Mouse (Mus musculus): ENCODE data around the gene Taok1. TPM values are rescaled to one million over a fixed set of nuclear protein-coding genes. Genes with fewer than 3 reads are reported as not detected.

Gene Taok1
- 6.2 TPM for polyA plus RNA-seq (2017; shearing (Covaris generic))

DNA sequence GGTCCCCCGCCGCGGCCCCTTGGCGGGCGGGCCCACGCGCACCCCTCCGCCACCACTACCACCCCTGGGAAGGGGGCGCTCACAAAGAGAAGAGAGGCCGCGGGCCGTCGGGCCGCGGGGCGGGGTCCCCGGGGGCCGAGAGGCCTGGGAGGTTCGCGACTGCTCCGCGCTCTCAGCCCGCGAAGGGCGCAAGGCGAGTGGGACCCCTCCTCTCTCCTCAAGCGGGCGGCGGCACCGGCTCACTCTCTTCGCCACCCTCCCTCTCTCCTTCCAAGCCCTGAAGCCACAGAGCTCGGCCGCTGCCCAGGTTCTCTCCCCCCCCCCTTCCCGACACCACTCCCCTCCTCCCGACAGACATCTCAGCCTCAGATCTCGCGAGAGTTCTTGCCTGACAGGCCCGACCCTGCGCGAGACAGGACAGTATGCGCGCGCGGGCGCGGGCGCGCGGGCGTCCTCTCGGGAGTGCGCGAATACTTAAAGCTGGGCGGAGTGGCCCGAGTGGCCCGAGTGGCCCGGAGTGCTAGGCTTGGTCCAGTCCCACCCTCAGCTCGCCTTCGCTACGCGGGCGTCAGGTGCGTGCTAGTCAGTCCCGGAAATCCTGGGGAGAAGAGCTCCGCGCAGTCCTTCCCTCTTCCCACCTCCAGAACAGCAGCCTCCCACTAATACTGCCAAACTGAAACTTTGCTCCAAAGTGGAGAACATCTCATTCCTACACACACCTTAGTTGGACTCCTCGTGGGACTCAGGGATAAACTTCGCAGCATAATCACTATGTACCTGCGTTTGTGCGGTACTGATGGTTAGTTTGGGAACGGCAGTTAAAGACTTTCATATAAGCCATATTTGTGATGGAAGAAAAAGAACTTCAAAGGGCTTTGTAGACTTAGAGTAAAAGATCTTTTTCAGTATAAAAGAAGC is at the start of gene Taok1:
Taok1 (minus strand) TSS at position 278 of the 918 bp plus-strand sequence.

DNA sequence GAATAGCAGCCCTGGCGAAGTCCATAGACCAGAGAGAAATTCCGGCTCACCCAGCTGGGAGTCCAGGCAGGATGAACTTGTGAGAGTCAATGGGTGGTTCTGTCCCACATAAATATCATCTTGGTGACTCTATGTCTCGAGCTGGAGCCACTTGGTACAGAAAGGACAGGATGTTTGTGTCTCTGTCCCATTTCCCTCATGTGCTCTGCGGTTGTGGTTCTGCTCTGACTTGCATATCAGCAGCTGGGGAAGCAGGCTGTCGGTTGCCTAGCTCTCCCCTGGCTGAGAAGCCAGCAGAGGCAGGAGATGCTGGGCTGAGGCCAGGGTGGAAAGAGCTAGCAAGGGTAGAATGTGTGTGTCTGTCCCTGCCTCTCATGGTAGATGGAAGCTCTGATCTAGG is 88.6 kb downstream of the Taok1 start, which contains the start of gene Gm10392:
Gm10392 (minus strand) TSS at position 156 of the 400 bp plus-strand sequence.

DNA sequence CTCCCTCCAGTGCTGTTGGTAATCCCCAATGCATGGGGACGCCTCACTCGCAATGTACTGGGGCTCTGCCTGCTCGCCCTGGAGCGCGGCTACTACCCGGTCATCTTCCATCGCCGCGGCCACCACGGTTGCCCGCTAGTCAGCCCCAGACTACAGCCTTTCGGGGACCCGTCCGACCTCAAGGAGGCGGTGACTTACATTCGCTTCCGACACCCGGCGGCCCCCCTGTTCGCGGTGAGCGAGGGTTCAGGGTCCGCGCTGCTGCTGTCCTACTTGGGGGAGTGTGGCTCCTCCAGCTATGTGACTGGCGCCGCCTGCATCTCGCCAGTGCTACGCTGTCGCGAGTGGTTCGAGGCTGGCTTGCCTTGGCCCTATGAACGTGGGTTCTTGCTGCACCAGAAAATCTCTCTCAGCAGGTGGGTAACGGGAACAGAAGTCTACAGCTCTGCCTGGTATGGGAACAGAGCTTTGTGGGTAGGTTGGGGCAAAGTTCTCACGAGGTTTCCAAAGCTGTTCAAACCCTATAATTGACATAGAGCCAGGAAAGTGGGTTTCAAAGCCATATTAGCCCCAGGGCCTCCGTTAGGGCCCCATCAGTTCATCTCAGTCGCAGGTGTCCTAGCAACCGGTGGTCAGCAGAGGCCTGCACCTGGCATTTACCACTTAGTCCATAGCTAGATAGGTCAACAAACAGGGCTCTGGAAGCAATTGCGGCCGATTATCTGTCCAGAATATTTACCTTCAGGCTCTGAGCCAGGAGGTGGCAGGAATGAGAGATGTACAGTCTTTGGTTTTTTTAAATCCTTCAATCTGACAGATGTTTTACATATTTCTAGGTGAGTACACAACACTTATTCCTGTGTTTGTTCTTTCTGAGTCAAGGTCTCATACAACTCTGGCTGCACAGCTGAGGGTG is 91.7 kb downstream of the Taok1 start, which contains the start of gene Trp53i13:
Trp53i13 (minus strand) TSS at position 344 of the 916 bp plus-strand sequence.

DNA sequence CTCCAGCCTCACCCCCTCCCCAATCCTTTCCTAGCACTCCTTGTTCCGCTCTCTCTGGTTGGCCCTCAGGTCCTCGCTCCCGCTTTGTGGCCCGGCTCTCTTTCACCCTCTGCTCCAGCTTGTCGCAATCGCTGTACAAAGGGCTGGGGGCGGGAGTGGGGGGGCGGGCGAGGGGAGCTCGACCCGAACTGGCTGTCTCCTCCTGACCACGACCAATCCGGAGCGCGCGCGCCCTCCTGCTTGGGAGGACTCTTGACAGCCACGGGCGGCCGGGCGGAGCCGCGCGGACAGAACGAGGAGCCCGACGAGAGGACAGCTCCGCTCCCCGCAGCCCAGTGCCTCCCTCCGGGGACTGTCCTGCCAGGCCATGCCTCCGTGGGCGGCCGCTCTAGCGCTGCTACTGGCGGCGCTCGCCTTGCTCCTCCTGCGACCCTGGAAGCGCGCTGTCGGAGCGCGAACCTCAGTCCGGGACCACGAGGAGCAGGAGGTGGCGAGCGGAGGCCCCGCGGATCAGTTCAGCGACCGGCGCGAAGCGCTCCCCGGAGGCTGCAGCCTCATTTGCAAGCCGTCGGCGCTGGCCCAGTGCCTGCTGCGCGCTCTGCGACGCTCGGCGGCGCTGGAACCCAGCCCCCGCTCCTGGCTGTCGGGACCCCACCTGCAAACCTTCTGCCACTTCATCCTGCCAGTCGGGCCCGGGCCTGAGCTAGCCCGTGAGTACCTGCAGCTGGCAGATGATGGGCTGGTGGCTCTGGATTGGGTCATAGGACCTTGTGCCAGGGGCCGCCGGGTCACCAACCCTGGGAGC is 92.6 kb downstream of the Taok1 start, which contains the start of gene Abhd15:
Abhd15 (plus strand) TSS at position 290 of the 805 bp plus-strand sequence.

DNA sequence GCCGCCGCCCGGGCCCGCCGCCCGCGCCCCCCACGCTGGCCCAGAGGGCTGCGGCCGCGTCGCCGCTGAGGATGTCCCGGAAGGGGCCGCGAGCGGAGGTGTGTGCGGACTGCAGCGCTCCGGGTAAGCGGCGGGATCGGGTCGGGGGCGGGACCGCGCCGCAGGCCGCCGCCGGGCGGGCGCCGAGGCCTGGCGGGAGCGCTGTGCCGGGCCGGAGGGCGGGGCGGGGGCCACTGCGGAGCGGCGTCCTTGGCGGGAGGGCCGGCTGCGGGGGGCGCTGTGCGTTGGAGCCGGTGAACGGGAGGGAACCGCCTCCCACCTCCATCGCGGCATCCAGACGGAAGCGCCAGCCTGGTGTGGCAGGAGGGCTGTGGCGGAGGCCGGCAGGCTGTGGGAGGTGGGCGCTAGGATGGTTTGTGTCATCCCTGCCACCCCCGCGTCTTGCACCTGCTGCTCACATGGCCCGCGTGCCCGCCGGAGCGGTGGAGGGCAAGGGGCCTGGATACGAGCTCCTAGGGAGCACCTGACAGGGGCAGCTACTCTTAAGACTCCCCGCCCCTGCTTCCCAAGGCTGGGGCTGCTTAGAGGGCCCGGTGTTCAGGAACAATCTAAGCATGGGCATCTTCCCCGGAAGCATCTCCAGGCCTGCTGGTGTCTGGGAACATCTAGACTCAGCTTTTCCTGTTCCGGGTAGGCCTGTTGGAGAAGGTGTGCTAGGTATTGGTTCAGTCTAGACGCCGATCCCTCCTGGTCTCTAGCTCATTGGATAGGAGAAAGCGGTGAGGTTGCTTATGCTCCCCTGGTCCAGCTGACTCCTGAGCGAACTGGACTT is 113.9 kb downstream of the Taok1 start, which contains the start of gene Git1:
Git1 (plus strand) TSS at position 51 of the 832 bp plus-strand sequence.

DNA sequence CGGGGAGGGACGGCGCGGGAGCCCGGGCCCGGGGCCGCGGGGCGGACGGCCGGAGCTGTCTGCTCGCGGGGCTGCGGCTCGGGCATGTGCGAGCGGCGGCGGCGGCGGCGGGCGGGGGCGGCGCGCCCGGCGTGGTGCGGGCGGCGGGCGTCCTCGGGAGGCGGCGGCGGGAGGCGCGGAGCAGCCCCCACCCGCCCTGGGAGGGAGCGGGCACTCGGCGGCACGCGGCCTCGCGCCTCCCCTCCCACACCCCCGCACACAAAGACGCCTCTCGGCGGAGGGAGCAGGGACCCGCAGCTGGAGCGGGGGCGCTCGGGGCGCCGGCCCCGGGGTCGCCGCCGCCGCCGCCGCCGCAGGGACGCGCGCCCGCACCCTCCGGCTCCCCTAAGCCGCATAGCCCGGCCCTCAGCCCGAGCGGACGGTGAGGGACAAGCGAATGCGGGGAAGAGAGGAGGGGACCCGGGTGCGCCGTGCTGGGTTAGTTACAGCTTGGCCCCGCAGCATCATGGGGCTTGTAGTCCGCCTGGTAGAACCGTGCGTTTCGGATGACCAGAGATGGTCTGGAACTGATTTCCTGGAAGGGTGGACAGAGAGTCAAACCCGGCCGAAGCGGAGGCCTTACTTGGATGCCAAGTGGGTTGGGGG is 117.9 kb downstream of the Taok1 start, which contains the start of gene Ankrd13b:
Ankrd13b (minus strand) TSS at position 88 of the 645 bp plus-strand sequence.

Other genes with a start within 250 kb of the Taok1 start
- gene Coro6, start 145.4 kb downstream of the Taok1 start, polyA plus RNA-seq (2017; shearing (Covaris generic)), result 0.12 TPM
- gene Ankrd13b, start 118.1 kb downstream of the Taok1 start, polyA plus RNA-seq (2017; shearing (Covaris generic)), result 1.1 TPM
- gene Git1, start 114.3 kb downstream of the Taok1 start, polyA plus RNA-seq (2017; shearing (Covaris generic)), result 7.1 TPM
- gene Abhd15, start 92.7 kb downstream of the Taok1 start, polyA plus RNA-seq (2017; shearing (Covaris generic)), result 1.6 TPM
- 20.7 TPM for gene Trp53i13, start 91.8 kb downstream of the Taok1 start, polyA plus RNA-seq (2017; shearing (Covaris generic))
- gene Gm10392, start 88.6 kb downstream of the Taok1 start, polyA plus RNA-seq (2017; shearing (Covaris generic)), result not detected
- 82.9 TPM for gene Nufip2, start 78.3 kb upstream of the Taok1 start, polyA plus RNA-seq (2017; shearing (Covaris generic))
- gene Cryba1, start 117.5 kb upstream of the Taok1 start, polyA plus RNA-seq (2017; shearing (Covaris generic)), result not detected
- 79.3 TPM for gene Myo18a, start 155.4 kb upstream of the Taok1 start, polyA plus RNA-seq (2017; shearing (Covaris generic))
- 0.40 TPM for gene Gm10277, start 179.9 kb upstream of the Taok1 start, polyA plus RNA-seq (2017; shearing (Covaris generic))